Mouse (Mus musculus) NIH3T3 (cell line): ENCODE measurements around the gene Acsf3.

Source experiments
- DNase-seq: peaks from one replicate; pipeline ENCODE4 v3.0.0-alpha.2; 2012; ENCODE audit warnings: low read depth

Acsf3 gene

GRCm38 (mm10) chr8:122850641-122851240 is 75.5 kb downstream of the Acsf3 start:
- no peak for DNase-seq

- no peak for DNase-seq
These were observed 76.6 kb downstream of the Acsf3 start for GRCm38 (mm10) chr8:122851692-122852545.

DNA sequence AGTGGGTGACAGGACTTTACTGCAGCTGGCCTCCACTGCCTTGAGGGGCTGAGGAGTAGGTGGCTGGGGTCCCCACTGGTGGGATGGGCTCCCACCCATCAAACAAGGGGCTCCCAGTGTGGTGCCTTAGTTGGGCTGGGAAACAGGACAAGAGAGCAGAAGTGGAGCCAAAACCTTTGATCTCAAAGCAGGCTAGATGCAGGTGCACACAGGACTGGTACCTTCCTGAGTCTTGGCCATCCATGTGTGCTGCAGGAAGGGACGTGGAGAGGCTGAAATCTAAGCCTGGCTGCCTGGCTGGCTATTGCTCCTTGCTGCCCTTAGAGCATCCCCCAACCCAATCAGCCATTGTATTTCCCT is 77.2 kb downstream of the Acsf3 start:
- DNase-seq, result no peak

DNA sequence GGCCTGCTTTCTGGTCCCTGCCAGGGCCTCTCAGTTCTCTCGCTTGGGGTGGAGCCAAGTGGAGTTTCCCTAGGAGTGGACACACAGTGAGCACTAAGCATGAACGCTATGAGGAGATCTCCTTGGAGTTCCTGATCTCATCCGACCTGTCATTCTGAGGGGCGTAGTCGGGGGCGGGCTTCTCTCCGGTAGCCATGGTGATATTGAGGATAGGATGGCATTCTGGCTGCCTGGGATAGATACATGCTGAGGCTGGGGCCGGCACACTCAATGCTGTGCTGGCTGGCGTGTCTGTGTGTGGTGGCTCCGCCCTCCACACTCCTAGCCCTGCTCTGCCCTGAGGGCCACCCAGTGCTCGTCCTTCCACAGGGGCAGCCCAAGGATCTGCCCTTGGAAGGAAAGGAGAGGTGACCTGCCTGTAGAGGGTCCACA is 78.1 kb downstream of the Acsf3 start:
- DNase-seq, result no peak

DNA sequence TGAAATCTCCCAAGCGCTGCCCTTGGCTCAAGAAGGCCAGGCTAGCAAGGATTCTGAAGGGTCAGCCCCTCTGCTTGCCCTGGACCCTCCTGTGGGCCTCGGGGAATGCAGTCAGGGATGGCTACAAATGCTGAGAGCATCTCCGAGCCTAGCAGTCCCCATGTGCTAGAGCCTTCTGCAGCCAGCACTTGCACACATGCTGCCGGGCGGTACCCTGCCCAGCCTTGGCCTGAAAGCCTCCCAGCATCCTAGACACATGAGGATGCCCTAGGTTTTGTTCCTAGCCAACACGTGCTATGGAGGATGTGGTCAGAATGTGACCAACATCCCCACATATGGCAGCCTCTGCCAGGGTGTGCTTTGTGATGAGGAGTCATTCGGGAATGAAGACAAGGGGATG is 79.1 kb downstream of the Acsf3 start:
- DNase-seq, result no peak

DNA sequence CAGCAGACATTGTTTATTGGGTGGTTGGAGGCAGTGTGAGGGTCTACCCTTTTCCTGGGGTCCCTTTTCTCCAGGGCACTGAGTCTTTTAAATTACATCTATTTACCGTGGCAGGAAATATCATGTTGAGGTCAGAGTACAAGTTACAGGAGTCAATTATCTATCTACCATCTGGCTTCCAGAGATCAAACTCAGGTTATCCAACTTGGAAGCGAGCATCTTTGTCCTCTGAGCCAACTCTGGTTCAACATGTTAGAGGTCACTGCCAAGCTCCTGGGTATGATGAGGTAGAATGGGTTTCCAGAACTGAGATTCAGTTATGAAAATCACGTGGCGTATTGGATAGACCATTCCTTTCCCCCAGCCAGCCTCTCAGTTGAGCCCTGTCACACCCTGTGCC is 79.8 kb downstream of the Acsf3 start:
- DNase-seq, result no peak

GRCm38 (mm10) chr8:122856288-122856687 is 81.0 kb downstream of the Acsf3 start:
- no peak for DNase-seq

DNA sequence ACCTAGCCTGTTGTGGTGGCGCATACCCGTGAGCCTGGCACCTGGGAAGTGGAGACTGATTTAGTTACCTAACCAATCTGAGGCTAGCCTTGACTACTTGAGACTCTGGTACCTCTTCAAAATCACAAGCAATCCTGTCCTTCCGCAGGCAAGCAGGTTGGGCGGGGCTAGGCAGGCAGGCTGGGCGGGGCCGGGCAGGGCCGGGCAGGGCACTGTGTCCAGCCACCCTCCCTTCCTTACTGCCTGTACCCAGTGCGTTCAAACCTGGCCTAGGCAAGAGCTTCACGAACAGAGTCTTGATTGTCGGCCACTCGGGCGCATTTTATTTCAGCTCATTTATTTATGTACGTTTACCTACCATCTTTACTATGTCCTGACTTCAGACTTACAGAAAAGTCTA is 84.6 kb downstream of the Acsf3 start:
- DNase-seq, result no peak

- no peak for DNase-seq
These were observed 89.4 kb downstream of the Acsf3 start for GRCm38 (mm10) chr8:122864719-122865129.

GRCm38 (mm10) chr8:122865441-122865840 is 90.2 kb downstream of the Acsf3 start:
- no peak for DNase-seq

DNA sequence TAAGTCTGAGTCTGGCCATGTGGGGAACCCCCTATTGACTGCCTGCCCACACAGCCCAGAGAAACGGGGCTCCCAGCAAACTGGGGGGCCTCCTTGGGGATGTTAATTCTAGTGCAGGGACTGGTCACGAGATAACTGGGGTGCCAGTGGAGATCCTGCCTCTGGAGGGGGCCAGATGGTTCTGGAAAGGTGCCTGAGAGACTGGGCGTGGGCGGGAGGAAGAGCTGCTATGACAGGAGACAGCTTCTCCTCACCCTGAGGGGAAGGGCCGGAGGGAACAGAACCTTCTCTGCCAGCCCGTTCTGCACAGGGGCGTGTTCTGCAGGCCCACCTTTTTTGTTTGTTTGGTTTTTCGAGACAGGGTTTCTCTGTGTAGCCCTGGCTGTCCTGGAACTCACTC is 90.9 kb downstream of the Acsf3 start:
- DNase-seq, result no peak
